Mouse (Mus musculus) heart, embryonic 12.5 days (tissue): ENCODE measurements around the gene Gjc2. TPM values are rescaled to one million over a fixed set of nuclear protein-coding genes. Genes with fewer than 3 reads are reported as not detected.

Experiments
- ATAC-seq: fragments of 200-750 bp; cut with Nextera tagmentation; 2 replicates; pipeline ENCODE4 v1.8.0; 2017; ENCODE audit warnings: moderate TSS enrichment, moderate library complexity; ENCODE audit not compliant: insufficient number of reproducible peaks, low FRiP score
- H3K27ac ChIP-seq: fragments of 300-500 bp; sonication (generic); 2 replicates; pipeline ENCODE4 v1.5.1; 2016; ENCODE audit warnings: mild to moderate bottlenecking, moderate library complexity; ENCODE audit not compliant: poor library complexity, severe bottlenecking
- H3K27me3 ChIP-seq: fragments of 300-500 bp; sonication (generic); replicated peaks from 2 replicates; pipeline ENCODE4 v1.6.1; 2016; ENCODE audit warnings: mild to moderate bottlenecking, moderate library complexity
- H3K36me3 ChIP-seq: fragments of 300-500 bp; sonication (generic); 2 replicates; pipeline ENCODE4 v1.6.1; 2016; ENCODE audit warnings: mild to moderate bottlenecking, moderate library complexity
- H3K4me1 ChIP-seq: fragments of 300-500 bp; sonication (generic); replicated peaks from 2 replicates; pipeline ENCODE4 v1.6.1; 2016; ENCODE audit warnings: mild to moderate bottlenecking
- H3K4me2 ChIP-seq: fragments of 300-500 bp; sonication (generic); 2 replicates; pipeline ENCODE4 v1.6.1; 2016; ENCODE audit warnings: mild to moderate bottlenecking, moderate library complexity
- H3K4me3 ChIP-seq: fragments of 300-500 bp; sonication (generic); 2 replicates; pipeline ENCODE4 v1.5.1; 2016; ENCODE audit warnings: mild to moderate bottlenecking
- H3K9ac ChIP-seq: fragments of 300-500 bp; sonication (generic); 2 replicates; pipeline ENCODE4 v1.6.1; 2016; ENCODE audit warnings: mild to moderate bottlenecking, moderate library complexity
- H3K9me3 ChIP-seq: fragments of 300-500 bp; sonication (generic); replicated peaks from 2 replicates; pipeline ENCODE4 v1.6.1; 2016; ENCODE audit warnings: mild to moderate bottlenecking, moderate library complexity
- WGBS: fragments of 180-500 bp; shearing (Covaris S2); methylation state at CpG from one replicate; pipeline ENCODE4 v1.1.7; 2016; 5-methylcytosine and 5-hydroxymethylcytosine counted together
- polyA plus RNA-seq: library from polyadenylated mRNA; unstranded; fragments of >200 nt; fragmentation: Nextera tagmentation; extraction: Ambion mirVana; gene quantifications from 2 replicates; pipeline ENCODE4 v1.2.1, GENCODE M21; 2016

Gjc2 gene
- polyA plus RNA-seq, 1 experiment from 2014 or later: 0.13 TPM

DNA sequence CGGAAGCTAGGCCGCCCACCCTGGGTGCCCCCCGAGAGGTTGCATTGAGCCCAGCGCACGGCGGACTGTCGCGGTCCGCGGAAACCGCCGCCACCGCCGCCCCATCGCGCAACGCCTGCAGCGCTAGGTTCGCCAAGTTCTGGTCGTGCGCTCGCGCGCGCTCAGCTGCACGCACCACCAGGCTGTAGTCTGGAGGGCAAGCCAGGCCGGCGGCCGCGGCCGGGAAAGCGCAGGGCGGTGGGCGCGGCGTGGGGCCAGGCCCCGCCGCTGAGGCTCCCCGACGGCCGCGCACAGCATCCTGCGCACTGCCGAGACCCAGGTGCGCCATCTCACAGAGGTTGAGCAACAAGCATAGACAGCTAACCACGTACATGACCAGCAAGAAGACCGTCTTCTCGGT, 6.5 kb downstream of the Gjc2 start:
- peak overlapping the region; percentile 27; the same call in 1 of the 2 replicates for H3K9ac ChIP-seq
- WGBS: 3% methylated on average over 48 of the region's 48 CpGs
- peak overlapping the region; percentile 61 for H3K4me2 ChIP-seq

DNA sequence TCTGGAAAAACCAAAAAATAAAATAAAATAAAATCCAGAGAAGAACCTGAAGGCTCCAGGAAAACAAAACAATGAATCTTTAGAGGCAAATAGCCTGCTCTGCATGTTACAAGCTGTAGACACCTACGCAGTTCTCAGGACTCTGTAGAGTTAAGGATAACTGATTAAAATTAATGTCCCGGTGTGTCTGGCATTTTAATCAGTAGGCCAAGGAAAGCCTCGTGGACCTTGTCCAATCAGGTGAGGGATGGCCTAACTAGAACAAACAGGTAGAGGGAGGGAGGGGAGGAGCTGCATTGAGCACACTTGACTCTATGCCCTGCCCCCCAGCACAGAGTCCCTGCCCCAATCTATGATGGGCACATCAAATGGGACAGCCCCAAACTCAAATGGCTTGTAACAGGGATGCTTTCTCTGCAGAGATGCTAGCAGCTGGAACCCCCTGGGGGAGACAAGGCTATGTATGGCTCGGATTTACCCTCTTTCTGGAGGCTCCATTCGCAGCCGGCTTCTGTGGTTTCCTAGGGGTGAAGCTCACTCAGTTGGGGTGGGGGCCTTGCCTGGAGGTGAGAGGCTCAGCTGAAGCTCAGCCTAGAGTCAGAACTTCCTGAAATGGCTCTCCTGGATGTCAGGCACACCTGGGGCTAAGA, 8.7 kb downstream of the Gjc2 start:
- Histone ChIP-seq H3K4me2 (no peak overlapping the region), H3K4me3 (no peak overlapping the region), H3K9me3 (no peaks in the 10 kb centered on the region), H3K27ac (no peak overlapping the region), H3K36me3 (no peaks in the 10 kb centered on the region), H3K4me1 (peaks cover 23% of the 10 kb centered on the region), H3K9ac (no peak overlapping the region), H3K27me3 (peaks cover 69% of the 10 kb centered on the region)
- no peak for ATAC-seq
- WGBS: 50% methylated on average over 6 of the region's 6 CpGs

More for the DNA sequence above, 6.5 kb downstream of the Gjc2 start:
- Histone ChIP-seq H3K9me3 (no peaks in the 10 kb centered on the region), H3K4me3 (peak overlapping the region; percentile 36), H3K36me3 (no peaks in the 10 kb centered on the region), H3K4me1 (peaks cover 28% of the 10 kb centered on the region), H3K27ac (no peak overlapping the region), H3K27me3 (peaks cover 76% of the 10 kb centered on the region)
- no peak for ATAC-seq

DNA sequence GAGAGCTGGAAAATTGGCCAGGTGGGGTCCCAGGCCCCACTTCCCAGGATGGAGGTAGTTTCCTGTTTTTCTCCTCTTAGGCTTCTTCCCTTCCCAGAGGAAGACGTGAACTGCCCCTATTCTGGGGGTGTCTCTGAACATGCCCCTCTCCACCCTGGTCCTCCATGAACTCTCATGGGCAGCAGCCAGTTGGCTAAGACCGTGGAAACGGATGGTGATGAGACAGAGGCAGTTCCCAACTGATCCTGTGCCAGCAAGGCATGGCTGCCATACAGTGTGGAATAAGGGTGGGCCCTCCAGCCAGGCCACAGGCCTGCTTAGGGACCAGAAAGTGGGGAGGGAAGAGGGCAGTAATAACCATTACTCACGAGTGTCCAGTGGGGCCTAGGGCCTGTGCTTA, 12.5 kb downstream of the Gjc2 start:
- no peaks in the 10 kb centered on the region for H3K36me3 ChIP-seq
- ATAC-seq: no peak
- H3K9ac ChIP-seq: no peak overlapping the region

DNA sequence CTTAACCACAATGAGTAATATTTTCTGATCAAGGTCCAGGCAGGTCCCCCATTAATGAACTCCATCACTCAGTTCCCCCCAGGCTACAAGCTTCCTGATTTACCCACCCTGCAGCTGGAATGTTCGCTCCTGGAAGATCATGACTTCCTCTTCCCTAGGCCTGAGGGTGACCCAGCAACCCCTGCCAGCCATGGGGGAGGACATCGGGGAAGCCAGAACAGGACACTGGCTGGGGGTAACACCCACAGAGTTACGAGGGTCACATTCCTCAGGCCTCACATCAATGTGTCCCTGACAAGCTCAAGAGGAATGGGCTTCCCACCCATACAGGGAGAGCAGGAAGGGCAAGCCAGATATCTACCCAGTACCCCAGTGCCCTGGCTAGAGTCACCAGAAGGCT, 13.2 kb downstream of the Gjc2 start:
- no peak overlapping the region for H3K9ac ChIP-seq
- H3K27me3 ChIP-seq: peaks cover 24% of the 10 kb centered on the region
- H3K36me3 ChIP-seq: no peaks in the 10 kb centered on the region
- 0 out of 2 replicates have a peak, but pooled peaks have one; percentile 30 for ATAC-seq
- WGBS: 41% methylated on average over 3 of the region's 3 CpGs
- no peak overlapping the region for H3K4me3 ChIP-seq
- no peaks in the 10 kb centered on the region for H3K9me3 ChIP-seq
- H3K27ac ChIP-seq: no peak overlapping the region
- H3K4me2 ChIP-seq: no peak overlapping the region
- peaks cover 14% of the 10 kb centered on the region for H3K4me1 ChIP-seq

More for the DNA sequence above, 12.5 kb downstream of the Gjc2 start:
- no peak overlapping the region for H3K4me3 ChIP-seq
- H3K27me3 ChIP-seq: peaks cover 31% of the 10 kb centered on the region
- no peaks in the 10 kb centered on the region for H3K9me3 ChIP-seq
- no peak overlapping the region for H3K27ac ChIP-seq
- WGBS: 76% methylated on average over 4 of the region's 4 CpGs
- no peak overlapping the region for H3K4me2 ChIP-seq
- H3K4me1 ChIP-seq: peaks cover 14% of the 10 kb centered on the region

DNA sequence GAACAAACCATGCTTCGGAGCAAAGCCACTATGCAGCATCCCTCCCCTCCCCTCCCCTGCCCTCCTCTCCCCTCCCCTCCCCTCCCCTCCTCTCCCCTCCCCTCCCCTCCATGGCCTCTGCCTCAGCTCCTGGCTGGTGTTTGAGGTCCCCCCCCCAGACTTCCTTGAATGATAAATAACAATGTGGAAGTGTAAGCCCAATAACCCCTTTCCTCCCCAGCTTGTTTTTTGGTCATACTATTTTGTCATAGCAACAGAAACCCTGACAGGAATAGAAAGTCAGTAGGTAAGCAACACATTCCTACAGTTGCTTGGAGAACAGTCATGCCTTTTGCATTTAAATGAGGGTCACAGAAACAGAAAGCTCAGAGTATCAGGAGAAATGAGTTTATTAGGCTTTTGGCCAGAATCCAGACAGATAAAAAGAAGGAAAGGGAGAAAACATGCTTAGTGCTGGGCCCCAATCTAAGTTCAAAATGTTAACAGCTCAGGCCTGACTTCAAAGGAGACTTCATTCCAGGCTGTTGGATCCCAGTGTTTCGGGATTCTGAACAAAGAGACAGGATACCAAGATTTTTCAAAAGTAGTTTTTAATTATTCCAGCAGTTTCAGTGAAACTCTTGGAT, 17.3 kb downstream of the Gjc2 start:
- Histone ChIP-seq H3K4me2 (no peak overlapping the region), H3K9ac (no peak overlapping the region), H3K9me3 (no peaks in the 10 kb centered on the region), H3K27me3 (no peaks in the 10 kb centered on the region), H3K4me3 (no peak overlapping the region), H3K4me1 (peaks cover 40% of the 10 kb centered on the region), H3K27ac (peak overlapping the region; percentile 100; the same call in 1 of the 2 replicates), H3K36me3 (0 out of 2 replicates have a peak, but pooled peaks cover 1% of the 10 kb centered on the region)
- WGBS: 51% methylated on average over 2 of the region's 2 CpGs
- ATAC-seq: no peak

DNA sequence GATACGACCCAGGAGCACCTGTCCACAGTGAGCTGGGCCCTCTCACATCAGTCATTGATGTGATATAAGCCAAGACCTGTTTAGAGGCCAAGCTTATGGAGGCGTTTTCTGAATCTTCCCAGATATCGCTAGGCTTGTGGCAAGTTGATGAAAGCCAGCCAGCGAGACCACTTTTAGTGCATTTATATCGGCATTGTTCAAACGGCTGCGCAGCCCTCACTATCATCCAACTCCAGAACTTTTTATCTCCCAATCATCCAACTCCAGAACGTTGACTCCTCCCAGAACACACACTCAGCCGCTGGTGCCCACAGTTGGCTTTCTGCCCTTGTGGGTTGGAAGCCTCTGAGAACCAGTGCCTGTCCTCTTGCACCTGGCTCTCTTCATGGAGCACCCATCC, 18.6 kb downstream of the Gjc2 start:
- H3K4me3 ChIP-seq: peak overlapping the region; percentile 86
- no peak overlapping the region for H3K9ac ChIP-seq
- no peaks in the 10 kb centered on the region for H3K27me3 ChIP-seq
- H3K9me3 ChIP-seq: no peaks in the 10 kb centered on the region
- 41% methylated on average over 9 of the region's 9 CpGs for WGBS
- 0 out of 2 replicates have a peak, but pooled peaks cover 6% of the 10 kb centered on the region for H3K36me3 ChIP-seq
- H3K4me2 ChIP-seq: peak overlapping the region; percentile 67
- ATAC-seq: no peak; the same call in 1 of the 2 replicates
- H3K4me1 ChIP-seq: peaks cover 31% of the 10 kb centered on the region
- peak overlapping the region; percentile 100 for H3K27ac ChIP-seq

DNA sequence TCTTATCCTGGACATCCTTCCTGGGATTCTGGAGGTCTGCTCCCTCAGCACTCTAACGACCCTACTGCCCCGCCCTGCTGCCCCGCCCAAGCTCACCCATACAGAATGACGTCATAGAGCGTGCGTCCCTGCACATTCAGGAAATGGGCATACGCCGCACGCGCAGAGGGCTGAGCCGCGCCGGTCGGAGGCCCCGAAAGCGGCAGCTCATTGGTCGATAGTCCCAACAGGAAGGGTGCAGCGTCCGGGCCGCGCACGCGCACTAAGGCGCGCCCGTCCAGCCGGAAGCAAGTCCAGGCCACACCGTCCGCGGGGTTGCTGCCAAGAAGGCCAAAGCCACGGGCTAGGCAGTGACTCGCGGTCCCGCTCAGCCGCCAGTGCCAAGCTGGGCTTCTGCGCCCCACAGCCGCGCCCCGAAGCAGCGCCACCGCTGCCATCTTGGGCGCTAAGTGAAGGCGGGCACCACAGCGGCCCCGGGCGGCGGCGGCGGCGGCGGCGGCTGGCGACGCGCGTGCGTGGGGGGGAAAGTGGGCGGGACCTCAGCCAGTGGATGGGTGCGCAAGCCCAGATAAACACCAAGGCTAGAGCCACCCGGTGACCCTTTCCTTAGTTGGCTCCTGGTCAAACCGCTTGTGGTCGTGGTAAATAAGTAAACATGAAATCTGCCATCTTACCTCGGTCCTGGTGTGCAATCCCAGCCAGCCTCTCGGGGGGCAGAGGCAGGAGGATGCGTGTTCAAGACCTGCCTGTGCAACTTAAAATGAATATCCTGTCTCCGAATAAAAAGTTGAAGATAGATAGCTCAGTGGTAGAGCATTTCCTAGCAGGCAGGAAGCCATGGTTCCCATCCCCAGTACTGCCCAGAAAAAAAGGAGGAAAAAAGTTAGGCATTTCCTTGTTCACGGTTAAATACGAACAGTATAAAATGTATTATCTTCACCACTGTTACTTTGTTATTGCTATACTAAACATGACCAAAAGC, 19.5 kb downstream of the Gjc2 start, which contains the start of gene Iba57:
Iba57 (minus strand) TSS at position 485 of the 982 bp plus-strand sequence.
- Histone ChIP-seq H3K27ac (peak within 1 kb of the TSS; percentile 100), H3K4me3 (peak within 1 kb of the TSS; percentile 86), H3K4me1 (peaks cover 31% of the 10 kb centered on the region), H3K9ac (peak within 1 kb of the TSS; percentile 93), H3K36me3 (peaks cover 10% of the 10 kb centered on the region), H3K4me2 (peak within 1 kb of the TSS; percentile 67), H3K9me3 (no peaks in the 10 kb centered on the region), H3K27me3 (no peaks in the 10 kb centered on the region)
- peak; percentile 98 for ATAC-seq
- 2% methylated on average over 68 of the region's 68 CpGs for WGBS

DNA sequence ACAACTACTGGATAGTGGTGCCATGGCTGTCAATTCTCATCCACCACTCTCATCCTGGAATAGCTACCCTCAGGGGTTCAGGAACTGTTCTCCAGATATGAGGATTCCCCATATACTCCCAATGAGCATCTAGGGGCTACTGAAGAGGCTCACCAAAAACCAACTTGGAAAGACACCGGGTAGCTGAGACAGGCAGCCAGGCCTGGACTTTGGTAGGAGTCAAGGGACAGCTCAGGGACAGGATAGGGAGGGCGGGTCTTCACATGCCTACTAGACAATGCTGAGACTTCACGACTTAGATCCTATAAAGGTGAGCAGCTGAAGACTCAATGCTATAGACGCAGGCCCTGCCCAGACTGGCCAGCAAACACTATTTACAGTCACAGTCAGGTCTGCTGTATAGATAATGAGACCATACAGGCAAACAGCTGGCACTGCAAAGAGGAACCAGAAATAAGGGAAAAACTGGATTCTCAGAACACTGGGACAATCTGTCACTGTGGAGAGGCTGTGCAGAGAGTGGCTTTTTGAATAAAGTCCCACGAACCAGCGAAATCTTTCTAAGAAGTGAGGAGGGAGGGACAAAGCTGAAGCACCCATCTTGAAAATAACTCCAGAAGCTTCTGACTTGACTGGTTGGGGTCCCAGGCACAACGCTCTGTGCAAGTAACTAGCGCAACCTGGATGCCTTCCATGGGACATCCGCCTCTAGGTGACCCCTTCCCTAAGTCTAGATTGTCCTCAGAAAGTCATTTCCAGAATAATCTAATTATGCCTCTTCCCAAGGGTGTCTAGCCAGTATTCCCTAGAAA, 20.4 kb downstream of the Gjc2 start:
- peak overlapping the region; percentile 45 for H3K9ac ChIP-seq
- H3K27me3 ChIP-seq: no peaks in the 10 kb centered on the region
- no peaks in the 10 kb centered on the region for H3K9me3 ChIP-seq
- peaks cover 18% of the 10 kb centered on the region for H3K36me3 ChIP-seq
- H3K27ac ChIP-seq: peak overlapping the region; percentile 100
- peaks cover 31% of the 10 kb centered on the region for H3K4me1 ChIP-seq
- peak overlapping the region; percentile 86 for H3K4me3 ChIP-seq
- ATAC-seq: no peak
- 52% methylated on average over 9 of the region's 9 CpGs for WGBS
- H3K4me2 ChIP-seq: peak overlapping the region; percentile 67

DNA sequence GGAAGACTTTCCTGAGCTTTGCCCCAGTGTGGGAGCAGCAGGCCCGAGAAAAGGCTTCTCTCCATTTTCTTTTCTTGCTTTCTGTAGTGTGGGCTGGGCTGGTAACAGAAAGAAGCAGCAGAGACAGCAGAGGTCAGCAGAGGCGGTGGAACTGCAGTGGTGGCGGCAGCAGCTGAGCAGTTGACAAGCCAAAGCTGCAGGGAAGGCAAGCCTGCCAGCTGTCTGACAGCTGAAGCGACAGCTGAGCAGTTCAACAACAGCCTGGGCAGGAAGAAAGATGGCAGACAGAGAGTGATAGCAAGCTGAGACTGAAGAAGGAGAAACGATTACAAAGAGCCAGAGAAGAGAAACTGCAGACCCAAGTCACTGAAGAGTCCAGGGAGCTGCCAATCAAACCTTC, 21.6 kb downstream of the Gjc2 start:
- Histone ChIP-seq H3K4me1 (peaks cover 27% of the 10 kb centered on the region), H3K4me2 (no peak overlapping the region), H3K9me3 (no peaks in the 10 kb centered on the region), H3K27ac (peak overlapping the region; percentile 51), H3K27me3 (no peaks in the 10 kb centered on the region), H3K9ac (no peak overlapping the region), H3K4me3 (no peak overlapping the region), H3K36me3 (peaks cover 30% of the 10 kb centered on the region)
- 49% methylated on average over 5 of the region's 5 CpGs for WGBS
- ATAC-seq: no peak

DNA sequence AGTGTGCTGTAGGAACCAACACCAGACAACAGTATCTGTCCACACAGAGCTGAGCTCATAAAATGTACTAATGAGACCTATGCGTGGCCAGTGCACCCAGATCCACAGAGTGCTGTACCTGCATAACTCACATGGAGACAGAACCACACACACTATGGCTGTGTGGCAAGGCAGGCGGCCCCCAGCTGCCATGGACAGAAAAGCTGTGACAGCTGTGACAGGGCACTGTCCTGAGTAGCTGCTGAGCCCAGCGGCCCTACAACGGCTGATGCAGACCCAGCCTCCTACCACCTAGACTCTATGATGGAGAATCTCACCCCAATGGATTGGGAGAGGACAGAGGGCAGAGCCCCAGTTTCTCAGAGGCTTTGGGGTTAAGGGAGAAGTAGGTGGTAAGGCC, 23.5 kb downstream of the Gjc2 start:
- H3K4me2 ChIP-seq: no peak overlapping the region
- ATAC-seq: no peak
- WGBS: 89% methylated on average over 4 of the region's 4 CpGs

More for the DNA sequence above, 23.5 kb downstream of the Gjc2 start:
- peaks cover 39% of the 10 kb centered on the region for H3K36me3 ChIP-seq
- no peak overlapping the region for H3K27ac ChIP-seq
- no peaks in the 10 kb centered on the region for H3K27me3 ChIP-seq
- H3K4me3 ChIP-seq: no peak overlapping the region
- no peak overlapping the region for H3K9ac ChIP-seq
- no peaks in the 10 kb centered on the region for H3K9me3 ChIP-seq
- H3K4me1 ChIP-seq: peaks cover 28% of the 10 kb centered on the region
